Mouse (Mus musculus) MEL (cell line): ENCODE data around the gene Dnmt3c. TPM values are rescaled to one million over a fixed set of nuclear protein-coding genes. Genes with fewer than 3 reads are reported as not detected.

ENCODE experiments used
- polyA plus RNA-seq, 2 experiments: library from polyadenylated mRNA; stranded (reverse) in 1 of 2; unstranded in 1 of 2; fragments of >175 nt in 1 of 2; fragments of >200 nt in 1 of 2; gene quantifications; 2 replicates each; pipeline versions ENCODE4 v1.2.1 to v1.2.4; 2012; ENCODE audit warnings: low replicate concordance in 2 of 2, low read depth in 1 of 2; ENCODE audit not compliant: insufficient read length in 2 of 2, insufficient read depth in 1 of 2, missing spikeins in 1 of 2
- total RNA-seq: library from RNA; depleted of rRNA; stranded (reverse); fragments of 300-350 nt; gene quantifications from 2 replicates; pipeline ENCODE4 v1.2.3, GENCODE M21; 2012; rRNA removed

Gene Dnmt3c
- total and polyA plus RNA-seq, 3 experiments: 0.45 to 0.65 TPM; not detected in 1

Other genes starting within 250 kb of the Dnmt3c start
- gene 4930404H24Rik, start 203.9 kb upstream of the Dnmt3c start, total RNA-seq: not detected in 2 replicates
- under 1 TPM in 1 of 2 experiments, not detected in 1; 0.24 TPM for gene 4930404H24Rik, start 203.9 kb upstream of the Dnmt3c start, polyA plus RNA-seq
- 4.4 and 4.5 TPM in 2 replicates for gene Nol4l, start 166.7 kb upstream of the Dnmt3c start, total RNA-seq
- gene Nol4l, start 166.7 kb upstream of the Dnmt3c start, polyA plus RNA-seq: 1 to 10 TPM in 1 of 2 experiments, not detected in 1; 7.1 TPM
- 25.3 and 25.5 TPM in 2 replicates for gene Commd7, start 63.9 kb upstream of the Dnmt3c start, total RNA-seq
- gene Commd7, start 63.9 kb upstream of the Dnmt3c start, polyA plus RNA-seq: 10 to 100 TPM in 1 of 2 experiments, not detected in 1; 36.1 TPM
- gene Dnmt3b, start 47.2 kb upstream of the Dnmt3c start, total RNA-seq: 10.1 and 11.6 TPM in 2 replicates
- gene Dnmt3b, start 47.2 kb upstream of the Dnmt3c start, polyA plus RNA-seq: 10 to 100 TPM in 1 of 2 experiments, not detected in 1; 17.5 TPM
- 57.7 and 60.0 TPM in 2 replicates for gene Mapre1, start 44.6 kb downstream of the Dnmt3c start, total RNA-seq
- gene Mapre1, start 44.6 kb downstream of the Dnmt3c start, polyA plus RNA-seq: 10 to 100 TPM in 1 of 2 experiments, not detected in 1; 94.8 TPM
- 0.04 and 0.13 TPM in 2 replicates for gene Efcab8, start 83.3 kb downstream of the Dnmt3c start, total RNA-seq
- under 1 TPM in 1 of 2 experiments, not detected in 1; 0.19 TPM for gene Efcab8, start 83.3 kb downstream of the Dnmt3c start, polyA plus RNA-seq
- gene Sun5, start 174.4 kb downstream of the Dnmt3c start, total RNA-seq: not detected in 2 replicates
- not detected for gene Sun5, start 174.4 kb downstream of the Dnmt3c start, polyA plus RNA-seq
- not detected in 2 replicates for gene Bpifb2, start 178.4 kb downstream of the Dnmt3c start, total RNA-seq
- gene Bpifb2, start 178.4 kb downstream of the Dnmt3c start, polyA plus RNA-seq: not detected
- gene Bpifb6, start 203.7 kb downstream of the Dnmt3c start, total RNA-seq: not detected in 2 replicates
- gene Bpifb6, start 203.7 kb downstream of the Dnmt3c start, polyA plus RNA-seq: not detected
- not detected in 2 replicates for gene Bpifb3, start 221.6 kb downstream of the Dnmt3c start, total RNA-seq
- gene Bpifb3, start 221.6 kb downstream of the Dnmt3c start, polyA plus RNA-seq: not detected
- gene Bpifb4, start 241.6 kb downstream of the Dnmt3c start, total RNA-seq: not detected in 2 replicates
- gene Bpifb4, start 241.6 kb downstream of the Dnmt3c start, polyA plus RNA-seq: not detected